Mouse (Mus musculus): Measurements from ENCODE around the gene 2410002F23Rik. TPM values are rescaled to one million over a fixed set of nuclear protein-coding genes. Genes with fewer than 3 reads are reported as not detected.
"Not testable (repeated sequence)": the region's sequence is repeated elsewhere in the genome, so short reads cannot be mapped to it uniquely, and the experiment has no call there.

Gene 2410002F23Rik
- polyA plus RNA-seq, 1 experiment from 2014 or later = 64.3 TPM

DNA sequence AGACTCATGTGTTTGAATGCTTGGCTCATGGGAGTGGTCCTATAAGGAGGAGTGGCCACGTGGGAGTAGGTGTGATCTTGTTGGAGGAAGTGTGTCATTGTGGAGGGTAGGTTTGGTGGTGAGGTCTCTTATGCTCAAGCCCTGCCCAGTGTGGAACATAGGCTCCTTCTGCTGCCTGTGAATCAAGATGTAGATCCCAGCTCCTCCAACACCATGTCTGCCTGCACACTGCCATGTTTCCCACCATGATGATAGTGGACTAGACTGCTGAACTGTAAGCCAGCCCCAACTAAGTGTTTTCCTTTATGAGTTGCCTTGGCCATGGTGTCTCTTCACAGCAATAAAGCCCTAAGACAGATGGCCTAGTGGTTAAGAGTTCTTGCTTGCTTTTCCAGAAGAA lies 2.4 kb upstream of the 2410002F23Rik start:
- peaks cover 45% of the 10 kb centered on the region for H3K4me1 ChIP-seq
- no peak overlapping the region for H3K9ac ChIP-seq
- ATAC-seq = no peak
- H3K9me3 ChIP-seq (replicated peaks) = no peaks in the 10 kb centered on the region
- no peak overlapping the region for H3K27ac ChIP-seq
- 38% methylated on average over 1 of the region's 1 CpGs for WGBS (ENCODE audit: insufficient replicate concordance)
- peaks cover 14% of the 10 kb centered on the region for H3K36me3 ChIP-seq
- no peak overlapping the region for H3K4me3 ChIP-seq
- H3K27me3 ChIP-seq (replicated peaks) = no peaks in the 10 kb centered on the region; the same call in 1 of the 2 replicates
- no peak overlapping the region for H3K4me2 ChIP-seq

- peak overlapping the region; percentile 79 for H3K27ac ChIP-seq
- peaks cover 43% of the 10 kb centered on the region for H3K4me1 ChIP-seq
- H3K9me3 ChIP-seq (replicated peaks) = no peaks in the 10 kb centered on the region
- WGBS (ENCODE audit: insufficient replicate concordance) = 0% methylated on average over 23 of the region's 23 CpGs
- H3K4me2 ChIP-seq = peak overlapping the region; percentile 79
- no peaks in the 10 kb centered on the region; the same call in 1 of the 2 replicates for H3K27me3 ChIP-seq (replicated peaks)
- ATAC-seq = peak; percentile 1; the same call in 1 of the 2 replicates
- H3K9ac ChIP-seq = peak overlapping the region; percentile 89
- H3K4me3 ChIP-seq = peak overlapping the region; percentile 93
- peaks cover 43% of the 10 kb centered on the region for H3K36me3 ChIP-seq
Measured at GRCm38 (mm10) chr7:44246984-44247470, 505 bp downstream of the 2410002F23Rik start.

DNA sequence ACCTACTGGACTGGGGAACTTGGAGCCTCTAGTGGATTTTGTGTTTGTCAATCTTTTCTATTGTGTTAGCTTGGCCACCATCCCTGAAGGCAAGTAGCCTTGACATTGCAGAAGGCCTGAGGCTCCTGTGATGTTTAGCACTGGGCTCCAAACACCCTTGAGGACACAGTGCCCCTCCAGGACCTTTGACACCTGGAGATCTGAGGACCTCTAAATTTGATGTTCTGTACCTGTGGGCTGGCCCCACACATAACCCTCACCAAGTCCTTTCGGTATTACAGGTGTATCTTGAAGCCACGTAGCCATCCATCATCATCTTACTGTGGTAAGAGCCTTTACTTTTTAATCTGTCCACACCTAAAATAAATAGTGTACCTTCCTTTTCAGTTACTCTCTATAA lies 1.4 kb downstream of the 2410002F23Rik start:
- no peak overlapping the region for H3K27ac ChIP-seq
- H3K27me3 ChIP-seq (replicated peaks) = no peaks in the 10 kb centered on the region; the same call in 1 of the 2 replicates
- 88% methylated on average over 2 of the region's 2 CpGs for WGBS (ENCODE audit: insufficient replicate concordance)
- H3K4me1 ChIP-seq = peaks cover 43% of the 10 kb centered on the region
- H3K9ac ChIP-seq = peak overlapping the region; percentile 89
- peak overlapping the region; percentile 93 for H3K4me3 ChIP-seq
- H3K9me3 ChIP-seq (replicated peaks) = no peaks in the 10 kb centered on the region
- ATAC-seq = no peak
- peaks cover 52% of the 10 kb centered on the region for H3K36me3 ChIP-seq
- peak overlapping the region; percentile 79 for H3K4me2 ChIP-seq

DNA sequence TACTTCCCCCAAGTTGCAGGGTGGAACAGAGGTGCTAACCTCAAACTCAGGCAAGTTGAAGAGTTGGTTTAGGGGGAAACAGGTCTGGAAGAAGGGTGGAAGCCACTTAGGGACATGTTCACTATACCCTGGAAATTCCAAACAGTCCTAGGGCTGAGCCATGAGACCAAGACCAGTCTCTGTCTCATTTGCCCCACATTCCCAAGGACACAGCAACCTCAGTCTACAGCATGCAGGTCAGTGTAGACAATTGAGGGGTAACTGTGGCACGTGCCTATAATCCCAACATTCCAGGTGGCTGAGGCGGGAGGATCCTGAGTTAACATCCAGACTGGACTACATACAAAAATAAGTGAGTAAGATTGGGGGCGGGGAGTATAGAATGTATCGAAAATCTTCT lies 2.7 kb downstream of the 2410002F23Rik start:
- Histone ChIP-seq H3K9me3 (replicated peaks) (no peaks in the 10 kb centered on the region), H3K4me2 (peak overlapping the region; percentile 79; the same call in 1 of the 2 replicates), H3K9ac (no peak overlapping the region), H3K4me3 (no peak overlapping the region), H3K4me1 (peaks cover 43% of the 10 kb centered on the region), H3K27me3 (replicated peaks) (no peaks in the 10 kb centered on the region), H3K36me3 (peaks cover 64% of the 10 kb centered on the region), H3K27ac (no peak overlapping the region)
- 86% methylated on average over 4 of the region's 4 CpGs for whole genome bisulfite sequencing (ENCODE audit: insufficient replicate concordance)
- no peak for ATAC-seq

DNA sequence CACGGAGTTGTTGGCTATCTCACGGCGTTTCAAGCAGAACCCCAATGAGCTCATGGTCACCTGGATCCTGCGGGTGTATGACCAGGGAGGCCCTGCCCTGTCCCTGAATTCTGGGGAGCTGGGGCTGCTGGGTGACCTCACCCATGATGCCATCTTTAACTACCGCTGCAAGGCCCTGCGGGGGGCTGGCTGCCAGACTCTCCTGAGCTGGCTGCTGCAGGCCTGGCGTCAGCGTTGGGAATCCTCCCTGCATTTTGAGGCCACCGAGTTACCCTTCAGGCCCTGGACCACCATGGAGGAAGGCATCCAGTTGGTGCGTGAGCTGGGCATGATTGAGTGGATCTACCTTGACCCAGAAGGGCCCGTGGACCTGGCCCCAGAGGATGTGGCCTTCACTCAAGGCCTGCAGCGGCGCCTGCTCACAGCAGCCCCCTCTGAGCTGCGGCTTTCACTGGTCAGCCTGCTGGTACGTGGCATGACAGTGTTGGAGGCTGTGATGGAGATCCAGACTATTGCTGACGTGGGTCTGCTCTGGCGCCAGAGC lies 4.3 kb downstream of the 2410002F23Rik start:
- H3K4me1 ChIP-seq = peaks cover 31% of the 10 kb centered on the region
- H3K27ac ChIP-seq; ATAC-seq; H3K27me3 ChIP-seq (replicated peaks); H3K4me3 ChIP-seq; H3K9me3 ChIP-seq (replicated peaks); H3K9ac ChIP-seq; H3K4me2 ChIP-seq: not testable (repeated sequence)
- 80% methylated on average over 17 of the region's 17 CpGs for WGBS (ENCODE audit: insufficient replicate concordance)
- H3K36me3 ChIP-seq = peaks cover 67% of the 10 kb centered on the region

GRCm38 (mm10) chr7:44253023-44253616 lies 6.6 kb downstream of the 2410002F23Rik start:
- Histone ChIP-seq H3K4me3 (no peak overlapping the region), H3K9ac (no peak overlapping the region), H3K27me3 (replicated peaks) (no peaks in the 10 kb centered on the region), H3K9me3 (replicated peaks) (no peaks in the 10 kb centered on the region), H3K36me3 (peaks cover 63% of the 10 kb centered on the region), H3K4me1 (peaks cover 20% of the 10 kb centered on the region), H3K27ac (no peak overlapping the region), H3K4me2 (no peak overlapping the region)
- 62% methylated on average over 15 of the region's 15 CpGs for WGBS (ENCODE audit: insufficient replicate concordance)
- ATAC-seq = 0 out of 2 replicates have a peak, but pooled peaks have one; percentile 29

- peaks cover 45% of the 10 kb centered on the region for H3K36me3 ChIP-seq
- H3K27ac ChIP-seq = no peak overlapping the region
- H3K27me3 ChIP-seq (replicated peaks) = no peaks in the 10 kb centered on the region
- H3K4me2 ChIP-seq = no peak overlapping the region
- ATAC-seq = no peak
- peaks cover 2% of the 10 kb centered on the region; the same call in 1 of the 2 replicates for H3K4me1 ChIP-seq
- H3K9me3 ChIP-seq (replicated peaks) = no peaks in the 10 kb centered on the region
- H3K9ac ChIP-seq = no peak overlapping the region
- WGBS (ENCODE audit: insufficient replicate concordance) = 67% methylated on average over 6 of the region's 6 CpGs
- no peak overlapping the region for H3K4me3 ChIP-seq
Measured at GRCm38 (mm10) chr7:44254930-44255329, 8.4 kb downstream of the 2410002F23Rik start.

DNA sequence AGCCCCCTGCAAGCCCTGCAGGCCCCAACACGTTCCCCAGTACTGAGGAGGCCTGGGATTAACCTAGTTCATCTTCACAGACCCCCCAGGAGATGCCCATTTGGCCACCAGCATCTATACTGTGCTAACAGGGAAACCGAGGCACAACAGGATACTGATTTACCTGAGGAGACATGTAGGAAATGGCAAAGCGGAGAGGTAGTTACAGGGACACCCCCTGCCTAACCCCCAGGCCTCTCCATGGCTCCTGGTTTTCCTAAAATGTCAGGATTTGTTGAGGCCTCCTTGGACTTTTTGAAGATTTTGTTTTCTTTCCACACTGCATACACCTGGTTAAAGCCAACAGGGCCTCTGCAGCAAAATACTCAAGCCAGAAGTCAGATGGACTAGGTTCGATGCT lies 10.8 kb downstream of the 2410002F23Rik start, which contains the start of gene Acp4:
Acp4 (minus strand) TSS at position 101 of the 400 bp plus-strand sequence.
- H3K27me3 ChIP-seq (replicated peaks) = peaks cover 22% of the 10 kb centered on the region
- no peak within 1 kb of the TSS for H3K4me3 ChIP-seq
- ATAC-seq = no peak
- H3K27ac ChIP-seq = no peak within 1 kb of the TSS
- no peaks in the 10 kb centered on the region for H3K4me1 ChIP-seq
- H3K4me2 ChIP-seq = no peak within 1 kb of the TSS
- no peaks in the 10 kb centered on the region for H3K9me3 ChIP-seq (replicated peaks)
- H3K36me3 ChIP-seq = peaks cover 22% of the 10 kb centered on the region
- WGBS (ENCODE audit: insufficient replicate concordance) = 71% methylated on average over 4 of the region's 4 CpGs
- H3K9ac ChIP-seq = no peak within 1 kb of the TSS

DNA sequence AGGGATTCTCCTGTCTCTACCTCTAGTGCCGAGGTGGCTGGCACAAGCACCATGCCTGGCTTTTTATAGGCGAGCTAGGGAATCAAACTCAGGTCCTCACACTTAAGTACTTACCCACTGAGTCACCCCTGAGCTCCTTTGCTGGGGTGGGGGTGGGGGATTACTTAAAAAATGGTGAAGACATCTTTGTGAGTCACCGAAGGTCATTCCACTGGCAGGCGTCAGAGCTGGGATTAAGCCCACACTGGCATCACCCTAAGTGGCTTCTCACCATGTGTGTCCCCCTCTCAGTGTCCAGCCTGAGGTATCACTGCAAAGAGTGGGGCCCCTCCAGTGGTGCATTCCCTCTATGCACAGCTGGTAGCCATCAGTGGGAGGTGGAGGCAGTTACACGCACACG lies 13.9 kb downstream of the 2410002F23Rik start:
- H3K27me3 ChIP-seq (replicated peaks) = peaks cover 52% of the 10 kb centered on the region
- H3K4me2 ChIP-seq = no peak overlapping the region
- H3K27ac ChIP-seq = no peak overlapping the region
- no peaks in the 10 kb centered on the region for H3K9me3 ChIP-seq (replicated peaks)
- no peak overlapping the region for H3K4me3 ChIP-seq
- H3K9ac ChIP-seq = no peak overlapping the region
- H3K36me3 ChIP-seq = no peaks in the 10 kb centered on the region
- 58% methylated on average over 6 of the region's 6 CpGs for WGBS (ENCODE audit: insufficient replicate concordance)
- H3K4me1 ChIP-seq = peaks cover 6% of the 10 kb centered on the region
- no peak for ATAC-seq

GRCm38 (mm10) chr7:44261147-44261546 lies 14.6 kb downstream of the 2410002F23Rik start, which contains the start of gene Gm15517:
Gene Gm15517, plus strand, starts transcription at chr7:44261447.
- Histone ChIP-seq H3K4me3 (no peak within 1 kb of the TSS), H3K27me3 (replicated peaks) (peaks cover 57% of the 10 kb centered on the region), H3K4me1 (peaks cover 6% of the 10 kb centered on the region), H3K9me3 (replicated peaks) (no peaks in the 10 kb centered on the region), H3K4me2 (no peak within 1 kb of the TSS), H3K9ac (no peak within 1 kb of the TSS), H3K36me3 (no peaks in the 10 kb centered on the region), H3K27ac (no peak within 1 kb of the TSS)
- WGBS (ENCODE audit: insufficient replicate concordance) = 40% methylated on average over 5 of the region's 5 CpGs
- ATAC-seq = no peak

DNA sequence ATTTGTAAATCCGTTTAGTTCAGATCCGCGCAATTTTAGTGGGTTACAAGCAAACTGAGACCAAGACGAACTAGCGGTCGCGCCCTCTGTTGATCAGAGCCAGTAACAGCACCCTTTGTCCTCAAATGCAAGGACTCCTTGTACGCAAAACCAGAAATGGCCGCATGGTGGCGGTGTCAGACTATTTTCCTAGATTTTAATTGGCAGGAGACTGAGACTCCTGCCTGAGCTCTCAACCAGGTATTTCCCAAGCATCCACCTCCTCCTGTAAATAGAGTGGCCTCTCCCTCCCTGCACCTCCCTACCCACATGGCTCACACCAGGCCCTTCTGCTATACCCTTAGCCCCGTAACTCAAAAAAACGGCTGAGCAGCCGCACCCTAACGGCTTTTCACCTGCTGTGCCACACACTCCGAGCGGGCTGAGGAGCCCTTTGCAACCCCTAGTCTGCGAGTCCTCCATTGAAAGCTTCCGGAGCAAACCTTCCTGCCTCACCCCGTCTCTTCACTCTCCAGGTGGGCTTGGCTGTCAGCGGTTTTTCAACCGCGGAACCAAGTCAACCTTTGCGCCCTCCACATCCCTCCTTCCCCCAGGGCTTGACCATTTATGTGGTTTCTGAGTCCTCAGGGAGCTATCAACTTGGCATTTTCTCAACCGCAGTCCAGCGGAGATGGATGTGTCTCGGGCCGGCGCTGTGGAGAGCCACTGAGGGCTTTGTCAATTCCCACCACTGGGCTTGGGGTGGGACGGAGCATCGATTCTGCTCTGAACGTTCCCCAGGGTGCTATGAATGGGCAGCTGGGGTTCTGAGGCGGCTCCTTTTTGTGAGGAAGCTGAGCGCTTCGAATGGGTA lies 16.5 kb downstream of the 2410002F23Rik start:
- Histone ChIP-seq H3K4me2 (peak overlapping the region; percentile 41), H3K9me3 (replicated peaks) (no peaks in the 10 kb centered on the region), H3K27me3 (replicated peaks) (peaks cover 73% of the 10 kb centered on the region), H3K27ac (no peak overlapping the region), H3K9ac (no peak overlapping the region), H3K36me3 (no peaks in the 10 kb centered on the region), H3K4me3 (no peak overlapping the region; the same call in 1 of the 2 replicates), H3K4me1 (peaks cover 6% of the 10 kb centered on the region)
- ATAC-seq = peak; percentile 27; the same call in 1 of the 2 replicates
- 4% methylated on average over 34 of the region's 34 CpGs for WGBS (ENCODE audit: insufficient replicate concordance)

DNA sequence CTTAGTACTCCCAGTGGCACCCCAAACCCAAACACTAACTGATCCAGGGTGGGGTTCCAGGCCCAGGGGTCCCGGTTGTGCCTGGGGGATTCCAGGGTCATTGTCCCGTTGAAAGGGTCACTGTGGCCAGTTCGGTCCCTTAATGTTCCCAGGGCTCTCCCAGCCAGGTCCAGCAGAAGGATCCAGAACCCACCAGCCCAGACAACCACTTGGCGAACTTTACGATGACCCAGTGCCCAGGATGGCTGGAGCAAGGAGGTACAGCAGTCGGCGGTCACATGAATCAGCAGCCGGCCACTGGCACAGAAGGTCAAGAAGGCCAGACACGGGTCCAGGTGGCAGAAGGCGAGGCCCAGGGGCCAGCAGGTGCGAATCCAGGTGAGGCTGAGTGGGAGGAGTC lies 21.6 kb downstream of the 2410002F23Rik start:
- H3K27me3 ChIP-seq (replicated peaks) = peaks cover 59% of the 10 kb centered on the region
- ATAC-seq = no peak
- 68% methylated on average over 11 of the region's 11 CpGs for WGBS (ENCODE audit: insufficient replicate concordance)

More for the DNA sequence above, 21.6 kb downstream of the 2410002F23Rik start:
- H3K9ac ChIP-seq = no peak overlapping the region
- peaks cover 3% of the 10 kb centered on the region for H3K4me1 ChIP-seq
- no peak overlapping the region for H3K4me3 ChIP-seq
- no peak overlapping the region for H3K27ac ChIP-seq
- H3K9me3 ChIP-seq (replicated peaks) = no peaks in the 10 kb centered on the region
- no peak overlapping the region for H3K4me2 ChIP-seq
- no peaks in the 10 kb centered on the region for H3K36me3 ChIP-seq
